Mouse (Mus musculus) heart, adult 2 months (tissue): Measurements from ENCODE around the gene Pex12. TPM values are rescaled to one million over a fixed set of nuclear protein-coding genes. Genes with fewer than 3 reads are reported as not detected.

ENCODE experiments used
- DNase-seq, 2 experiments: peaks; one replicate each; pipeline ENCODE4 v3.0.0; 2021
- H3K27ac ChIP-seq: fragments of 200-600 bp; 2 replicates; pipeline ENCODE4 v1.8.1; 2022
- H3K27me3 ChIP-seq: fragments of 200-500 bp; 2 replicates; pipeline ENCODE4 v1.6.1; 2012; ENCODE audit warnings: mild to moderate bottlenecking, low read length, inconsistent platforms, mixed read lengths; ENCODE audit not compliant: control insufficient read depth, insufficient read depth
- H3K36me3 ChIP-seq: fragments of 200-500 bp; 2 replicates; pipeline ENCODE4 v1.6.1; 2012; ENCODE audit warnings: low read length, inconsistent platforms; ENCODE audit not compliant: control insufficient read depth, insufficient read depth
- H3K4me1 ChIP-seq: fragments of 200-500 bp; 2 replicates; pipeline ENCODE4 v1.6.1; 2011; ENCODE audit warnings: low read length; ENCODE audit not compliant: control insufficient read depth, insufficient read depth
- H3K4me3 ChIP-seq: fragments of 200-600 bp; 2 replicates; pipeline ENCODE4 v1.8.1; 2022
- H3K79me2 ChIP-seq: fragments of 200-500 bp; replicated peaks from 2 replicates; pipeline ENCODE4 v1.6.1; 2012; ENCODE audit warnings: mild to moderate bottlenecking, inconsistent platforms, low read length, moderate library complexity, mixed read lengths; ENCODE audit not compliant: control insufficient read depth, insufficient read depth
- H3K9ac ChIP-seq: fragments of 200-500 bp; 2 replicates; pipeline ENCODE4 v1.6.1; 2012; ENCODE audit warnings: low read depth, mild to moderate bottlenecking, control low read depth, inconsistent platforms, low read length, mixed read lengths
- CTCF ChIP-seq: fragments of 200-600 bp; IDR thresholded peaks from 2 replicates; pipeline ENCODE4 v1.8.1; 2022; ENCODE audit warnings: antibody characterized with exemption, mild to moderate bottlenecking, moderate library complexity
- EP300 ChIP-seq: fragments of 200-500 bp; IDR thresholded peaks from 2 replicates; pipeline ENCODE4 v1.6.1; 2011; ENCODE audit warnings: low read depth, low read length, control low read depth; ENCODE audit not compliant: insufficient read depth
- POLR2A ChIP-seq: fragments of 200-500 bp; IDR thresholded peaks from 2 replicates; pipeline ENCODE4 v1.6.1; 2011; ENCODE audit warnings: mild to moderate bottlenecking, low read depth, low read length, control low read depth; ENCODE audit not compliant: insufficient read depth
- WGBS: fragments of 180-500 bp; shearing (Covaris S2); methylation state at CpG from one replicate; pipeline ENCODE4 v1.1.7; 2018; 5-methylcytosine and 5-hydroxymethylcytosine counted together
- intact Hi-C: fragments of 180-260 bp; cut with DNase I; formaldehyde crosslinking; loops from one replicate; pipeline ENCODE4 v1.15.1; 2025
- polyA plus RNA-seq: library from polyadenylated mRNA; depleted of rRNA; stranded (reverse); fragments of >200 nt; gene quantifications from 2 replicates; pipeline ENCODE4 v1.2.3, GENCODE M21; 2012
- total RNA-seq, 2 experiments: library from RNA; stranded (reverse); gene quantifications; 2 replicates each; pipeline ENCODE4 v1.2.3; 2021

The Pex12 gene
- total and polyA plus RNA-seq, 3 experiments = 7.2 to 13.5 (median 8.7) TPM

GRCm38 (mm10) chr11:83292251-83292587 is 10.2 kb downstream of the Pex12 start:
- WGBS = 0% methylated on average over 5 of the region's 5 CpGs
- Histone ChIP-seq H3K27me3 (no peaks in the 10 kb centered on the region), H3K27ac (peak overlapping the region; percentile 85), H3K36me3 (peaks cover 11% of the 10 kb centered on the region), H3K9ac (peak overlapping the region; percentile 61), H3K4me1 (peaks cover 3% of the 10 kb centered on the region), H3K4me3 (peak overlapping the region; percentile 79), H3K79me2 (no peaks in the 10 kb centered on the region; the same call in 1 of the 2 replicates)
- DNase-seq = no peak
- intact Hi-C loops = loop anchor here (10.0 kb wide), 3 partner anchors 377 to 527 kb away; partner anchors contain the start of genes Cct6b, Heatr6, Unc45b and Zfp830
- TF ChIP-seq CTCF (no peak), EP300 (no peak)

DNA sequence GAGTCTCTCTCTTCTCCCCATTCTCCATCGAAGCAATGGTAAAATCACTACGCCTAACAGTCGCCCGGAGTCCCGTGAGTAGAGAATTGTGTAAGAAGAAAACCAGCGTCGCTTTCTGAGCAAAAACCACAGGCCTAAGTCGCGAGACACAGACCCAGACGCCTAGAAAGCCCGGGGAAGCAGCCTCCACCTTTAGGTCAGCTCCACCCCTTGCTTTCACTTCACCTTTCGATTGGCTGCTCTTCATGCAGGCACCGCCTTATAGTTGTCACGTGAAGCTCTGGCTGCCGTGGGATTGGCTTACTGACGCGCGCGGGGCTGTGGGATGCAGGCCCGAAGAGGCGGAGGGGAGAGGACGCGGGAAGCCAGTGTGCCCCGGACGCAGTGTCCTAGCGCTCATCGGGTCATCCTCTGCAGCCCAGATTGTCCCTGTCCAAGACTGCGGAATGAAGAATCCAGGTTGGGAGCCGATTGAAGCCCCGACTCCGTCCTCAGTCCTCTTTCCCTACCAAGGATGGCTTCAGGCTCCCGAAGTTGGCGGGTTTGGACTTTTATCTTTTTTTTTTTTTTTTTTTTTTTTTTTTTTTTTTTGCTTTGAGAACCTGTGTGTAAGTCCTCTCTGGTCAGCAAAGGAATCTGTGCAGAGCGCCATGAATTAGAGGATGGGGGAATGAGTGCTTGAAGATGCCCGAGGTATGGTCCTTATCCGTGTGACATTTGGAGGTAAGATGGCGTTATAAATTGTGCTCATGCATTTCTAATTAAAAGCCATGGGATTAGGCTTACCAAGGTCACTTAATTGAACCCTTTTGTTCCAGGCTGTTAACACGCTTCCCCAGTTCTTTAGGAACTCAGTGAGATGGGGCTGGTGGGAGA is 10.8 kb downstream of the Pex12 start:
- under 1% methylated on average over 38 of the region's 38 CpGs for WGBS
- TF ChIP-seq EP300 = peak; percentile 64; the same call in 1 of the 2 replicates
- peak; percentile 94 for TF ChIP-seq POLR2A
- TF ChIP-seq CTCF = no peak
- H3K27ac ChIP-seq = peak overlapping the region; percentile 85
- no peaks in the 10 kb centered on the region for H3K27me3 ChIP-seq
- intact Hi-C loops = loop anchor here (10.0 kb wide), 3 partner anchors 377 to 527 kb away; partner anchors contain the start of genes Cct6b, Heatr6, Unc45b and Zfp830
- no peaks in the 10 kb centered on the region; the same call in 1 of the 2 replicates for H3K79me2 ChIP-seq
- peaks cover 3% of the 10 kb centered on the region for H3K4me1 ChIP-seq
- peak; percentile 94 to 97 for DNase-seq
- peak overlapping the region; percentile 79 for H3K4me3 ChIP-seq
- H3K9ac ChIP-seq = peak overlapping the region; percentile 74
- peaks cover 11% of the 10 kb centered on the region for H3K36me3 ChIP-seq

DNA sequence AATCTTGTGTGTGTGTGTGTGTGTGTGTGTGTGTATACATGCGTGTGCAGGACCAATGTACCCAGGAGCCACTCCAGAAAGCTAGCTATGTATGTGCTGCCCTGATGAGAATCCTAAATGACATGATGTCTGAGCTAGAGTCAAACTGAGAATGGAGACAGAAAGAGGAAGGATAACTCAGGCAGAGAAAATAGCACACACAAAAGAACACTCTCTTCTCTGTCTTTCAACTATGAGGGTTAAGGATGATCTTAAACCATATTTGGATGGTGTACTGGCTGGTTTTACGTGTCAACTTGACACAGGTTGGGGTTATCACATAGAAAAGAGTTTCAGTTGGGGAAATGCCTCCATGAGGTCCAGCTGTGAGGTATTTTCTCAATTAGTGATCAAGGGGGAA is 12.8 kb downstream of the Pex12 start:
- no peaks in the 10 kb centered on the region for H3K27me3 ChIP-seq
- DNase-seq = no peak
- H3K79me2 ChIP-seq = no peaks in the 10 kb centered on the region; the same call in 1 of the 2 replicates
- peaks cover 3% of the 10 kb centered on the region for H3K4me1 ChIP-seq
- intact Hi-C loops = loop anchor here (10.0 kb wide), 3 partner anchors 375 to 525 kb away; partner anchors contain the start of genes Cct6b, Heatr6, Unc45b and Zfp830
- no peak overlapping the region for H3K4me3 ChIP-seq
- peaks cover 9% of the 10 kb centered on the region for H3K36me3 ChIP-seq
- H3K27ac ChIP-seq = no peak overlapping the region
- WGBS = 73% methylated on average over 2 of the region's 2 CpGs
- no peak overlapping the region for H3K9ac ChIP-seq
- TF ChIP-seq CTCF = no peak
- no peak for TF ChIP-seq POLR2A
- no peak for TF ChIP-seq EP300

- TF ChIP-seq EP300 (no peak), CTCF (no peak), POLR2A (no peak)
- Histone ChIP-seq H3K79me2 (no peaks in the 10 kb centered on the region; the same call in 1 of the 2 replicates), H3K4me1 (peaks cover 3% of the 10 kb centered on the region), H3K36me3 (peaks cover 9% of the 10 kb centered on the region), H3K9ac (no peak overlapping the region), H3K27me3 (no peaks in the 10 kb centered on the region), H3K4me3 (no peak overlapping the region), H3K27ac (no peak overlapping the region)
- intact Hi-C loops = no loop called here
- DNase-seq = no peak
- 88% methylated on average over 5 of the region's 5 CpGs for WGBS
Observed at GRCm38 (mm10) chr11:83289036-83289435, 13.3 kb downstream of the Pex12 start.

DNA sequence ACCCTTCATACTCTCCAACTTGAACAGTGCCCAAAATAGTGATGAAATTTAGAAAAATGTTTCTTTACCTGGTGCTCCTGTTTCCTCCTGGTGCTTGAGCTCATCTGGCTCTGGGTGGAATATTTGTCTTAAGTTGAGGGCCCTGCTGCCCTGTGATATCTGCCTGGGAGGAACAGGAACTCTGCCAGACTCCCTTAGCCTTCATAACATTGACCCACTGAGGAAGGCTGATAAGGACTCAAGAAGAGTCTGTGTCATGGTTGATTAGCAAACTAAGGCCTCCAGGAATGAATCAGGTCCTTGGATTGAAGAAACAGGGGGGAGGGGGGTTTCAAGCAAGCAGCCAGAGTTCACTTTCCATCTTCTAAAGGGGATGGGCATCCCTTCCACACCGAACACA is 15.8 kb downstream of the Pex12 start, which contains the start of gene Slfn14:
TSS of gene Slfn14 (minus strand) at position 161 of the 400 bp plus-strand sequence.
- intact Hi-C loops = no loop called here
- H3K79me2 ChIP-seq = no peaks in the 10 kb centered on the region; the same call in 1 of the 2 replicates
- peaks cover 2% of the 10 kb centered on the region for H3K4me1 ChIP-seq
- no peaks in the 10 kb centered on the region for H3K27me3 ChIP-seq
- no peaks in the 10 kb centered on the region for H3K36me3 ChIP-seq
- no peak within 1 kb of the TSS for H3K9ac ChIP-seq
- TF ChIP-seq CTCF (no peak), POLR2A (no peak), EP300 (no peak)
- H3K4me3 ChIP-seq = no peak within 1 kb of the TSS
- WGBS = 37% methylated on average over 1 of the region's 1 CpGs
- DNase-seq = no peak
- no peak within 1 kb of the TSS for H3K27ac ChIP-seq

GRCm38 (mm10) chr11:83285627-83286026 is 16.8 kb downstream of the Pex12 start:
- intact Hi-C loops = no loop called here
- no peak overlapping the region for H3K9ac ChIP-seq
- DNase-seq = no peak
- no peak for TF ChIP-seq CTCF
- TF ChIP-seq POLR2A = no peak
- no peak for TF ChIP-seq EP300
- no peak overlapping the region for H3K27ac ChIP-seq
- no peaks in the 10 kb centered on the region for H3K27me3 ChIP-seq
- no peaks in the 10 kb centered on the region for H3K4me1 ChIP-seq
- H3K4me3 ChIP-seq = no peak overlapping the region
- no peaks in the 10 kb centered on the region for H3K79me2 ChIP-seq
- no peaks in the 10 kb centered on the region for H3K36me3 ChIP-seq
- WGBS = 93% methylated on average over 4 of the region's 4 CpGs
